Mouse (Mus musculus) G1E-ER4 (cell line): ENCODE results near the gene Akr1a1. TPM values are rescaled to one million over a fixed set of nuclear protein-coding genes. Genes with fewer than 3 reads are reported as not detected.

Source experiments
- GATA1 ChIP-seq: IDR thresholded peaks from one replicate; pipeline ENCODE4 v1.8.0; 2012; ENCODE audit warnings: low read length, inconsistent platforms
- polyA plus RNA-seq: library from polyadenylated mRNA; stranded (reverse); fragments of >175 nt; gene quantifications from 2 replicates; pipeline ENCODE4 v1.2.3, GENCODE M21; 2012

The Akr1a1 gene
- polyA plus RNA-seq, 1 experiment = 175 TPM

- no peak for TF ChIP-seq GATA1
Measured at GRCm38 (mm10) chr4:116666625-116667024, 15.1 kb upstream of the Akr1a1 start.

GRCm38 (mm10) chr4:116661998-116662397 is 10.5 kb upstream of the Akr1a1 start:
- TF ChIP-seq GATA1 = no peak

- TF ChIP-seq GATA1 = no peak
Measured at GRCm38 (mm10) chr4:116660829-116661228, 9.3 kb upstream of the Akr1a1 start.

GRCm38 (mm10) chr4:116659474-116659873 is 8.0 kb upstream of the Akr1a1 start:
- TF ChIP-seq GATA1 = no peak

- TF ChIP-seq GATA1 = no peak
Measured at GRCm38 (mm10) chr4:116657971-116658370, 6.5 kb upstream of the Akr1a1 start.

- no peak for TF ChIP-seq GATA1
Measured at GRCm38 (mm10) chr4:116655658-116656057, 4.2 kb upstream of the Akr1a1 start.

- no peak for TF ChIP-seq GATA1
Measured at GRCm38 (mm10) chr4:116655100-116655499, 3.6 kb upstream of the Akr1a1 start.

GRCm38 (mm10) chr4:116653228-116653627 is 1.7 kb upstream of the Akr1a1 start:
- TF ChIP-seq GATA1 = no peak

GRCm38 (mm10) chr4:116651797-116652135 is 286 bp upstream of the Akr1a1 start:
- no peak for TF ChIP-seq GATA1

- no peak for TF ChIP-seq GATA1
Measured at GRCm38 (mm10) chr4:116650365-116650764, 1.1 kb downstream of the Akr1a1 start.

- no peak for TF ChIP-seq GATA1
Measured at GRCm38 (mm10) chr4:116649411-116649810, 2.1 kb downstream of the Akr1a1 start.

GRCm38 (mm10) chr4:116645624-116646023 is 5.9 kb downstream of the Akr1a1 start:
- no peak for TF ChIP-seq GATA1

GRCm38 (mm10) chr4:116644326-116644725 is 7.2 kb downstream of the Akr1a1 start:
- TF ChIP-seq GATA1 = no peak

GRCm38 (mm10) chr4:116642071-116642470 is 9.4 kb downstream of the Akr1a1 start:
- no peak for TF ChIP-seq GATA1

- TF ChIP-seq GATA1 = no peak
Measured at GRCm38 (mm10) chr4:116638821-116639220, 12.7 kb downstream of the Akr1a1 start.

GRCm38 (mm10) chr4:116635197-116635596 is 16.3 kb downstream of the Akr1a1 start:
- no peak for TF ChIP-seq GATA1

- TF ChIP-seq GATA1 = no peak
Measured at GRCm38 (mm10) chr4:116627722-116628662, 23.5 kb downstream of the Akr1a1 start, which contains the start of gene Nasp. Nasp (minus strand) TSS chr4:116627941.
